10 mouse cellular contexts compared by ENCODE assay signal in genomic region chr3:141469338-141469737, GRCm38 (mm10). TPM values are rescaled to one million over a fixed set of nuclear protein-coding genes. Genes with fewer than 3 reads are reported as not detected.
DNase-seq lines count a peak whose midpoint lies in the region; ATAC-seq and TF ChIP-seq lines count a peak whose summit lies in the region.
"Had no signal": no experiment of that assay in that cellular context is flagged by ENCODE, and none has a peak within 500 bp of the region (broad histone marks: within the 10 kb centered on the region; RNA-seq: fewer than 3 reads in every experiment).

No protein-coding gene starts in this region.

- no peak for TF ChIP-seq EP300 in liver, postnatal 0 days (IDR thresholded peaks at IDR 0.05; ENCODE audit: low read depth)

- 0 out of 2 replicates have a peak, but pooled peaks have one; percentile 13 for TF ChIP-seq CTCF in liver, postnatal 0 days (IDR thresholded peaks at IDR 0.05; ENCODE audit: low read depth)

- no peak for ATAC-seq in liver, postnatal 0 days
- ATAC-seq in liver, embryonic 11.5 days (replicated peaks; ENCODE audit: low FRiP score) = no peak
- no peak for ATAC-seq in neural tube, embryonic 13.5 days (ENCODE audit: low read depth)
- ATAC-seq: forebrain, embryonic 15.5 days had no signal

- H3K4me3 ChIP-seq in liver, postnatal 0 days (ENCODE audit: low read depth, low read length) = no peak overlapping the region
- no peak overlapping the region for H3K4me3 ChIP-seq in liver, embryonic 11.5 days (ENCODE audit: low read depth, low read length)
- peak overlapping the region; percentile 78 for H3K4me3 ChIP-seq in neural tube, embryonic 13.5 days
- H3K4me3 ChIP-seq: forebrain, embryonic 15.5 days had no signal

- no peak overlapping the region for H3K4me2 ChIP-seq in liver, postnatal 0 days (ENCODE audit: low read depth, low read length)
- no peak overlapping the region for H3K4me2 ChIP-seq in liver, embryonic 11.5 days
- H3K4me2 ChIP-seq in neural tube, embryonic 13.5 days = peak overlapping the region; percentile 83
- H3K4me2 ChIP-seq: forebrain, embryonic 15.5 days had no signal

- peaks cover 30% of the 10 kb centered on the region for H3K27me3 ChIP-seq in liver, postnatal 0 days (ENCODE audit: insufficient read depth, low read length)
- H3K27me3 ChIP-seq in liver, embryonic 11.5 days (replicated peaks; ENCODE audit: control insufficient read depth, insufficient read depth, low read length) = peaks cover 29% of the 10 kb centered on the region
- H3K27me3 ChIP-seq in neural tube, embryonic 13.5 days = peaks cover 11% of the 10 kb centered on the region

- 0 out of 2 replicates have a peak, but pooled peaks cover 2% of the 10 kb centered on the region for H3K4me1 ChIP-seq in liver, postnatal 0 days (ENCODE audit: insufficient read depth)
- peaks cover 2% of the 10 kb centered on the region; the same call in 1 of the 2 replicates for H3K4me1 ChIP-seq in liver, embryonic 11.5 days (replicated peaks; ENCODE audit: control insufficient read depth, insufficient read depth, low read length)
- peaks cover 29% of the 10 kb centered on the region for H3K4me1 ChIP-seq in neural tube, embryonic 13.5 days (replicated peaks)

- no peak overlapping the region for H3K9ac ChIP-seq in liver, postnatal 0 days (replicated peaks)
- H3K9ac ChIP-seq in liver, embryonic 11.5 days (ENCODE audit: low read depth, low read length) = no peak overlapping the region
- H3K9ac ChIP-seq in neural tube, embryonic 13.5 days = no peak overlapping the region
- H3K9ac ChIP-seq: forebrain, embryonic 15.5 days had no signal

- peak; percentile 40 for DNase-seq in embryo, embryonic 10 days (ENCODE audit: low spot score)
- no peak for DNase-seq in embryo, embryonic 9.5 days (ENCODE audit: extremely low spot score)
- no peak for DNase-seq in liver, postnatal 0 days
- DNase-seq in liver, embryonic 11.5 days (ENCODE audit: low spot score) = no peak
- peak; percentile 52 for DNase-seq in embryo, embryonic 10.5 days (ENCODE audit: low spot score)
- no peak for DNase-seq in c-Kit-positive CD71-positive TER-119-positive erythroid progenitor cells, embryonic 14.5 days (ENCODE audit: low spot score)
- no peak for DNase-seq in right cerebral cortex, adult 2 months (ENCODE audit: low spot score in 2 of 2)

- H3K36me3 ChIP-seq in liver, postnatal 0 days (replicated peaks; ENCODE audit: insufficient read depth, low read length) = no peaks in the 10 kb centered on the region
- H3K36me3 ChIP-seq in liver, embryonic 11.5 days (ENCODE audit: control insufficient read depth, insufficient read depth, low read length) = no peaks in the 10 kb centered on the region
- H3K36me3 ChIP-seq in neural tube, embryonic 13.5 days = no peaks in the 10 kb centered on the region
- H3K36me3 ChIP-seq: forebrain, embryonic 15.5 days had no signal

- no peak overlapping the region for H3K27ac ChIP-seq in liver, postnatal 0 days (ENCODE audit: low read depth)
- no peak overlapping the region for H3K27ac ChIP-seq in liver, embryonic 11.5 days (ENCODE audit: low read depth, low read length)
- H3K27ac ChIP-seq in neural tube, embryonic 13.5 days (replicated peaks) = no peak overlapping the region
- H3K27ac ChIP-seq: forebrain, embryonic 15.5 days; macrophage had no signal

- H3K9me3 ChIP-seq in liver, postnatal 0 days (ENCODE audit: low read length) = no peaks in the 10 kb centered on the region
- no peaks in the 10 kb centered on the region for H3K9me3 ChIP-seq in liver, embryonic 11.5 days (ENCODE audit: control insufficient read depth, low read length)
- H3K9me3 ChIP-seq in neural tube, embryonic 13.5 days = no peaks in the 10 kb centered on the region
- H3K9me3 ChIP-seq: forebrain, embryonic 15.5 days had no signal

- WGBS in liver, postnatal 0 days (ENCODE audit: insufficient replicate concordance) = 62% methylated on average over 2 of the region's 2 CpGs
- 82% methylated on average over 2 of the region's 2 CpGs for WGBS in liver, embryonic 11.5 days
- WGBS in neural tube, embryonic 13.5 days = 47% methylated on average over 2 of the region's 2 CpGs

RNA-seq across cellular contexts. Expression of gene Unc5c, which starts 4.3 kb away (rescaled TPM):
- polyA plus RNA-seq in liver, postnatal 0 days (2015; fragmentation: Nextera tagmentation; extraction: Ambion mirVana) = 0.01 TPM in 1 of 2 replicates, not detected in the other
- polyA plus RNA-seq in liver, embryonic 11.5 days (2014; fragmentation: Nextera tagmentation; extraction: Ambion mirVana) = 3.9 and 7.0 TPM in 2 replicates
- 18.8 and 19.0 TPM in 2 replicates for polyA plus RNA-seq in neural tube, embryonic 13.5 days (2015; fragmentation: Nextera tagmentation; extraction: Ambion mirVana)
- polyA plus RNA-seq: macrophage had no signal

Comparison
In these comparisons a context has a peak if more than half of its experiments do, and no peak if none do; other contexts are left out.
1. DNase-seq: peak in embryo, embryonic 10 days (single experiment) and embryo, embryonic 10.5 days (single experiment); none in embryo, embryonic 9.5 days (single experiment), liver, postnatal 0 days (single experiment), liver, embryonic 11.5 days (single experiment), c-Kit-positive CD71-positive TER-119-positive erythroid progenitor cells, embryonic 14.5 days (single experiment) and right cerebral cortex, adult 2 months (0 of 2).